Mouse (Mus musculus) ovary, adult 10 weeks (tissue): ENCODE data around the gene Pkd2. TPM values are rescaled to one million over a fixed set of nuclear protein-coding genes. Genes with fewer than 3 reads are reported as not detected.

Source experiments
- polyA plus RNA-seq: library from polyadenylated mRNA; stranded (reverse); fragments of 350-450 nt; fragmentation: Illumina TruSeq; extraction: RNeasy Lipid Tissue Mini Kit (QIAGEN cat#74804); gene quantifications from one replicate; pipeline ENCODE4 v1.2.3, GENCODE M21; 2014

The Pkd2 gene
- 93.1 TPM for polyA plus RNA-seq

GRCm38 (mm10) chr5:104458832-104459705 lies at the start of gene Pkd2:
Gene Pkd2 (plus strand): TSS chr5:104459450.

GRCm38 (mm10) chr5:104434835-104435301 lies 24.4 kb upstream of the Pkd2 start, which contains the start of gene Spp1:
Gene Spp1 (plus strand): TSS chr5:104435118.

GRCm38 (mm10) chr5:104508195-104508891 lies 49.1 kb downstream of the Pkd2 start, which contains the start of gene BC005561:
Gene BC005561 (plus strand): TSS chr5:104508352.

Other genes starting within 250 kb of the Pkd2 start
- 0.86 TPM for gene Ibsp, start 160.3 kb upstream of the Pkd2 start, polyA plus RNA-seq
- not detected for gene Mepe, start 134.1 kb upstream of the Pkd2 start, polyA plus RNA-seq
- gene Spp1, start 24.3 kb upstream of the Pkd2 start, polyA plus RNA-seq, result 46.4 TPM
- gene BC005561, start 48.9 kb downstream of the Pkd2 start, polyA plus RNA-seq, result 27.4 TPM